ENCODE assay signal across 24 mouse cellular contexts in the genomic region with DNA sequence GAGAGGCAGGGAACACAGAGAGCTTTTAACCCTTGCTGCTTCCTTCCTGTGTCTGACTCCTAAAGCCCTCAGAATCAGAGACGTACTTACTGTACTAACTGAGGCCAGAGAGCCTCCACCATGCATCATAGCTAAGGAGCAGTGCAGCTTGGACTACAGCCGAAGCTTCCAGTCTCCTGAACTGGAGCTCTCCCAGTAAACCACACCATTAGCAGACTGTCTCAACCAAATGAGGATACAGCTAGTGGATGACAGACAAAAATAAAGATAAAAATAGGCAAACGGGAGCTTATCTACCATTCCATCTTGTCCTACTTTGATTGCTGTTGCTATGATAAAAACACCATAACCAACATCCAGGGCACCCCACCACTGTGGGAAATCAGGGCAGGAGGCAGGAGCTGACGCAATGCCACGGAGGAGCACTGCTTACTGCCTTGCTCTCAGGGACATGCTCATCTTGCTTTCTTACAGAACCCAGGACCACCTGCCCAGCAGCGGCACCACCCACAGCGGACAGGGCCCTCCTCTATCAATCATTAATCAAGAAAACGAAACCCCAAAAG. TPM values are rescaled to one million over a fixed set of nuclear protein-coding genes. Genes with fewer than 3 reads are reported as not detected.
A peak's percentile ranks its signal among the peaks of the same experiment; 100 is the strongest.
DNase-seq lines count a peak whose midpoint lies in the region; ATAC-seq and TF ChIP-seq lines count a peak whose summit lies in the region.
"Had no signal": no experiment of that assay in that cellular context is flagged by ENCODE, and none has a peak within 500 bp of the region (broad histone marks: within the 10 kb centered on the region; RNA-seq: fewer than 3 reads in every experiment).

No protein-coding gene starts in this region.

- no peaks in the 10 kb centered on the region for H3K27me3 ChIP-seq in kidney, embryonic 16.5 days (ENCODE audit: insufficient read depth, low read length)
- no peaks in the 10 kb centered on the region for H3K27me3 ChIP-seq in kidney, adult 2 months (replicated peaks; ENCODE audit: control insufficient read depth, insufficient read depth, low read length)
- no peaks in the 10 kb centered on the region for H3K27me3 ChIP-seq in midbrain, embryonic 16.5 days (ENCODE audit: control insufficient read depth, insufficient read depth, low read depth, low read length)
- no peaks in the 10 kb centered on the region for H3K27me3 ChIP-seq in midbrain, postnatal 0 days (ENCODE audit: insufficient read depth, low read length)
- H3K27me3 ChIP-seq: embryonic facial prominence, embryonic 15.5 days; midbrain, embryonic 15.5 days; Patski had no signal

- 0 out of 2 replicates have a peak, but pooled peaks have one; percentile 35 for ATAC-seq in kidney, embryonic 16.5 days (ENCODE audit: low FRiP score, low TSS enrichment)
- ATAC-seq in midbrain, embryonic 16.5 days: no peak
- ATAC-seq in midbrain, postnatal 0 days (ENCODE audit: low FRiP score): no peak
- ATAC-seq: forebrain, embryonic 16.5 days; hindbrain, postnatal 0 days; intestine, embryonic 16.5 days; midbrain, embryonic 15.5 days; Patski had no signal

- H3K4me3 ChIP-seq in kidney, embryonic 16.5 days (ENCODE audit: low read length): no peak overlapping the region
- H3K4me3 ChIP-seq in kidney, adult 2 months (ENCODE audit: insufficient read depth, low read depth, low read length): no peak overlapping the region
- H3K4me3 ChIP-seq in midbrain, embryonic 16.5 days (ENCODE audit: low read depth, low read length): no peak overlapping the region
- no peak overlapping the region for H3K4me3 ChIP-seq in midbrain, postnatal 0 days (ENCODE audit: low read depth, low read length)
- H3K4me3 ChIP-seq: embryonic facial prominence, embryonic 15.5 days; hindbrain, embryonic 10.5 days; midbrain, embryonic 15.5 days had no signal

- peak; percentile 0 for DNase-seq in adrenal gland, adult 2 months
- DNase-seq in adrenal gland, postnatal 25 days: no peak
- DNase-seq in kidney, adult 2 months: no peak
- DNase-seq in midbrain, postnatal 0 days (ENCODE audit: low spot score): no peak
- DNase-seq in Muller cell, postnatal 12 days (ENCODE audit: inconsistent ontology term): no peak
- DNase-seq: cerebellum, adult 9-10 months; gastrocnemius, postnatal 36 days; heart, postnatal 10 days; kidney, postnatal 36 days; left cerebral cortex, postnatal 4 days; lung, adult 18-20 months; lung, postnatal 10 days; thymus, postnatal 25 days had no signal

- H3K36me3 ChIP-seq in kidney, embryonic 16.5 days (ENCODE audit: insufficient read depth, low read length): no peaks in the 10 kb centered on the region
- no peaks in the 10 kb centered on the region for H3K36me3 ChIP-seq in kidney, adult 2 months (ENCODE audit: control insufficient read depth, insufficient read depth, low read length)
- H3K36me3 ChIP-seq in midbrain, embryonic 16.5 days (ENCODE audit: control insufficient read depth, insufficient read depth, low read length): no peaks in the 10 kb centered on the region
- H3K36me3 ChIP-seq in midbrain, postnatal 0 days (ENCODE audit: insufficient read depth, low read length): no peaks in the 10 kb centered on the region
- H3K36me3 ChIP-seq: embryonic facial prominence, embryonic 15.5 days; hindbrain, embryonic 10.5 days; midbrain, embryonic 15.5 days had no signal

- H3K27ac ChIP-seq in kidney, embryonic 16.5 days (ENCODE audit: low read length): no peak overlapping the region
- no peak overlapping the region for H3K27ac ChIP-seq in kidney, adult 2 months (ENCODE audit: insufficient read depth, low read depth, low read length)
- 0 out of 2 replicates have a peak overlapping the region, but pooled peaks have one; percentile 17 for H3K27ac ChIP-seq in midbrain, embryonic 16.5 days (ENCODE audit: low read length)
- no peak overlapping the region for H3K27ac ChIP-seq in midbrain, postnatal 0 days (ENCODE audit: low read depth, low read length)
- H3K27ac ChIP-seq: embryonic facial prominence, embryonic 15.5 days; hindbrain, embryonic 10.5 days; hindbrain, postnatal 0 days; midbrain, embryonic 15.5 days had no signal

- H3K4me2 ChIP-seq in kidney, embryonic 16.5 days (replicated peaks; ENCODE audit: low read depth, low read length): no peak overlapping the region
- H3K4me2 ChIP-seq in midbrain, embryonic 16.5 days (ENCODE audit: low read length): no peak overlapping the region
- no peak overlapping the region for H3K4me2 ChIP-seq in midbrain, postnatal 0 days (ENCODE audit: low read depth, low read length, poor library complexity, severe bottlenecking)
- H3K4me2 ChIP-seq: embryonic facial prominence, embryonic 15.5 days; heart, embryonic 11.5 days; liver, embryonic 11.5 days; midbrain, embryonic 15.5 days had no signal

- no peak overlapping the region for H3K9ac ChIP-seq in kidney, embryonic 16.5 days (replicated peaks; ENCODE audit: low read length)
- no peak overlapping the region for H3K9ac ChIP-seq in midbrain, embryonic 16.5 days (ENCODE audit: low read depth, low read length)
- H3K9ac ChIP-seq in midbrain, postnatal 0 days (replicated peaks; ENCODE audit: low read length, poor library complexity, severe bottlenecking): no peak overlapping the region
- H3K9ac ChIP-seq: embryonic facial prominence, embryonic 15.5 days; midbrain, embryonic 15.5 days had no signal

- peaks cover 5% of the 10 kb centered on the region; the same call in 1 of the 2 replicates for H3K4me1 ChIP-seq in kidney, embryonic 16.5 days (ENCODE audit: insufficient read depth, low read length)
- H3K4me1 ChIP-seq in kidney, adult 2 months (ENCODE audit: control insufficient read depth, insufficient read depth, low read length): peaks cover 7% of the 10 kb centered on the region; the same call in 1 of the 2 replicates
- H3K4me1 ChIP-seq in midbrain, embryonic 16.5 days (ENCODE audit: control insufficient read depth, insufficient read depth, low read length): peaks cover 8% of the 10 kb centered on the region
- H3K4me1 ChIP-seq in midbrain, postnatal 0 days (ENCODE audit: insufficient read depth, low read length): no peaks in the 10 kb centered on the region; the same call in 1 of the 2 replicates
- H3K4me1 ChIP-seq: embryonic facial prominence, embryonic 15.5 days had no signal

- no peaks in the 10 kb centered on the region for H3K9me3 ChIP-seq in kidney, embryonic 16.5 days (ENCODE audit: low read length)
- H3K9me3 ChIP-seq in midbrain, embryonic 16.5 days (replicated peaks; ENCODE audit: control insufficient read depth, low read length, poor library complexity, severe bottlenecking): no peaks in the 10 kb centered on the region
- H3K9me3 ChIP-seq in midbrain, postnatal 0 days (ENCODE audit: low read length): no peaks in the 10 kb centered on the region
- H3K9me3 ChIP-seq: embryonic facial prominence, embryonic 15.5 days; hindbrain, embryonic 10.5 days; midbrain, embryonic 15.5 days had no signal

- no peak for TF ChIP-seq POLR2A in kidney, adult 2 months (IDR thresholded peaks at IDR 0.05; ENCODE audit: low read depth, low read length)

- TF ChIP-seq CTCF in kidney, adult 2 months (conservative IDR thresholded peaks at IDR 0.05; ENCODE audit: insufficient read depth, insufficient read length, low read depth, low read length): no peak
- no peak for TF ChIP-seq CTCF in midbrain, postnatal 0 days (IDR thresholded peaks at IDR 0.05)

- 85% methylated on average over 8 of the region's 8 CpGs for WGBS in kidney, embryonic 16.5 days
- 77% methylated on average over 8 of the region's 8 CpGs for whole genome bisulfite sequencing in kidney, adult 2 months
- WGBS in midbrain, embryonic 16.5 days: 90% methylated on average over 8 of the region's 8 CpGs
- 85% methylated on average over 8 of the region's 8 CpGs for WGBS in midbrain, postnatal 0 days

RNA-seq across cellular contexts. Expression of a gene that starts 35.9 kb away (rescaled TPM):
- 10 to 100 TPM; 59.7 to 68.8 TPM for total RNA-seq in adrenal gland, adult 2 months (2021)
- polyA plus RNA-seq in adrenal gland, adult 2 months (2012; rRNA removed): 9.5 and 12.9 TPM in 2 replicates
- total RNA-seq in adrenal gland, postnatal 25 days (2021): 72.8 and 85.1 TPM in 2 replicates
- polyA plus RNA-seq in kidney, embryonic 16.5 days (2015; fragmentation: Nextera tagmentation; extraction: Ambion mirVana): 9.2 and 11.2 TPM in 2 replicates
- 9.5 and 11.3 TPM in 2 replicates for polyA plus RNA-seq in kidney, adult 2 months (2012; rRNA removed)
- polyA plus RNA-seq in midbrain, embryonic 16.5 days (2015; fragmentation: Nextera tagmentation; extraction: Ambion mirVana): 40.9 and 41.7 TPM in 2 replicates
- 81.8 and 108 TPM in 2 replicates for total RNA-seq in midbrain, postnatal 0 days (2014; rRNA removed)
- polyA plus RNA-seq in midbrain, postnatal 0 days (2015; fragmentation: Nextera tagmentation; extraction: Ambion mirVana): 24.2 and 31.6 TPM in 2 replicates
